Mouse (Mus musculus) forebrain, embryonic 11.5 days (tissue): ENCODE results near the gene Rbm39. TPM values are rescaled to one million over a fixed set of nuclear protein-coding genes. Genes with fewer than 3 reads are reported as not detected.
"Not testable (repeated sequence)": the region's sequence is repeated elsewhere in the genome, so short reads cannot be mapped to it uniquely, and the experiment has no call there.

Experiments used
- ATAC-seq: fragments of 200-750 bp; cut with Nextera tagmentation; replicated peaks from 2 replicates; pipeline ENCODE4 v1.8.0; 2017; ENCODE audit warnings: moderate TSS enrichment; ENCODE audit not compliant: low FRiP score
- DNase-seq: peaks from one replicate; pipeline ENCODE4 v3.0.0-alpha.2; 2017; ENCODE audit warnings: low spot score
- H3K27ac ChIP-seq: fragments of 300-500 bp; sonication (generic); 2 replicates; pipeline ENCODE4 v1.5.1; 2014; ENCODE audit warnings: low read depth, low read length
- H3K27me3 ChIP-seq: fragments of 300-500 bp; sonication (generic); 2 replicates; pipeline ENCODE4 v1.6.1; 2014; ENCODE audit warnings: mild to moderate bottlenecking, low read length, mixed read lengths; ENCODE audit not compliant: control insufficient read depth, insufficient read depth
- H3K36me3 ChIP-seq: fragments of 300-500 bp; sonication (generic); 2 replicates; pipeline ENCODE4 v1.6.1; 2014; ENCODE audit warnings: mild to moderate bottlenecking, low read length, moderate library complexity, mixed read lengths; ENCODE audit not compliant: control insufficient read depth, insufficient read depth
- H3K4me1 ChIP-seq: fragments of 300-500 bp; sonication (generic); replicated peaks from 2 replicates; pipeline ENCODE4 v1.6.1; 2014; ENCODE audit warnings: low read length, mixed read lengths; ENCODE audit not compliant: control insufficient read depth, insufficient read depth
- H3K4me2 ChIP-seq: fragments of 300-500 bp; sonication (generic); 2 replicates; pipeline ENCODE4 v1.6.1; 2014; ENCODE audit warnings: low read depth, mild to moderate bottlenecking, low read length, moderate library complexity, mixed read lengths; ENCODE audit not compliant: severe bottlenecking
- H3K4me3 ChIP-seq: fragments of 300-500 bp; sonication (generic); 2 replicates; pipeline ENCODE4 v1.5.1; 2014; ENCODE audit warnings: low read depth, low read length
- H3K9ac ChIP-seq: fragments of 300-500 bp; sonication (generic); 2 replicates; pipeline ENCODE4 v1.6.1; 2014; ENCODE audit warnings: low read length
- H3K9me3 ChIP-seq: fragments of 300-500 bp; sonication (generic); 2 replicates; pipeline ENCODE4 v1.6.1; 2016; ENCODE audit warnings: low read length, mixed read lengths; ENCODE audit not compliant: control insufficient read depth
- WGBS: fragments of 180-500 bp; shearing (Covaris S2); extraction: QIAGEN DNeasy Blood & Tissue Kit; methylation state at CpG from one replicate; pipeline ENCODE4 v1.1.7; 2014; 5-methylcytosine and 5-hydroxymethylcytosine counted together
- polyA plus RNA-seq: library from polyadenylated mRNA; unstranded; fragments of >200 nt; fragmentation: Nextera tagmentation; extraction: Ambion mirVana; gene quantifications from 2 replicates; pipeline ENCODE4 v1.2.1, GENCODE M21; 2014

Rbm39 gene
- polyA plus RNA-seq, 1 experiment from 2014 or later: 681 TPM

DNA sequence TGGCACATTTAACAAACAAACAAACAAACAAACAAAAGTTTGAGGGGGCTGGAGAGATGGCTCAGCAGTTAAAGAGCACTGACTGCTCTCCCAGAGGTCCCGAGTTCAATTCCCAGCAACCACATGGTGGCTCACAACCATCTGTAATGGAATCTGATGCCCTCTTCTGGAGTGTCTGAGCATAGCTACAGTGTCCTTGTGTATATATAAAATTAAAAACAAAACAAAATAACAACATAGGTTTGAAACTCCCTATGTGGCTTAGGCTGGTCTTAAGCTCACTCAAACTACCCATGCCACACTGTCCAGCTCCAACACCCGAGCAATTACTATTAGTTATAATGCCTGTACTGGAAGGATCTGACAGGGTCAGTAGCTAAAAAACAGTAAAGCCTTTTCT is 37.2 kb downstream of the Rbm39 start:
- ATAC-seq: no peak
- 80% methylated on average over 2 of the region's 2 CpGs for WGBS
- Histone ChIP-seq H3K36me3 (peaks cover 5% of the 10 kb centered on the region; the same call in 1 of the 2 replicates), H3K4me2 (peak overlapping the region; percentile 78; the same call in 1 of the 2 replicates), H3K4me3 (peak overlapping the region; percentile 77; the same call in 1 of the 2 replicates), H3K27ac (no peak overlapping the region), H3K9ac (no peak overlapping the region), H3K27me3 (no peaks in the 10 kb centered on the region), H3K4me1 (peaks cover 3% of the 10 kb centered on the region; the same call in 1 of the 2 replicates), H3K9me3 (no peaks in the 10 kb centered on the region)
- DNase-seq: no peak

DNA sequence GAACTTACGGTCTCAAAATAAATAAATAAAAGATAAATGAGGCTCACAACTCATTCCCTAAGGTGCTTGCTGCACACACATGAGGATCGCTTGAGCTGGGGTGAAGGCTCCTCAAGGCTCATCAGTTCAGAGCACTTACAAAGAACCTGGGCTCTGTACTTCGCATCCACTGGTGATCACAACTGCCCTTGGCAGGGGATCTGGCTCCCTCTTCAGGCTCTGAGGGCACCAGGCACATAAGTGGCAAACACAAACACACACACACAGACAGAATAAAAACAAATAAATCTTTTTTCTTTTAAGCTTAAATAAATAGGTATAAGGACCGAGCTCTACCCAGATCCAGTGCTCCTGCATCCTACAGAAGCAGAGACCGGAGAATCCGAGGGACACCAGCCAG is 44.3 kb downstream of the Rbm39 start:
- Histone ChIP-seq H3K4me3 (no peak overlapping the region), H3K9ac (no peak overlapping the region), H3K36me3 (no peaks in the 10 kb centered on the region), H3K9me3 (no peaks in the 10 kb centered on the region), H3K27me3 (no peaks in the 10 kb centered on the region), H3K4me2 (no peak overlapping the region), H3K4me1 (no peaks in the 10 kb centered on the region), H3K27ac (no peak overlapping the region)
- WGBS: 91% methylated on average over 6 of the region's 6 CpGs
- ATAC-seq: no peak
- DNase-seq: no peak

DNA sequence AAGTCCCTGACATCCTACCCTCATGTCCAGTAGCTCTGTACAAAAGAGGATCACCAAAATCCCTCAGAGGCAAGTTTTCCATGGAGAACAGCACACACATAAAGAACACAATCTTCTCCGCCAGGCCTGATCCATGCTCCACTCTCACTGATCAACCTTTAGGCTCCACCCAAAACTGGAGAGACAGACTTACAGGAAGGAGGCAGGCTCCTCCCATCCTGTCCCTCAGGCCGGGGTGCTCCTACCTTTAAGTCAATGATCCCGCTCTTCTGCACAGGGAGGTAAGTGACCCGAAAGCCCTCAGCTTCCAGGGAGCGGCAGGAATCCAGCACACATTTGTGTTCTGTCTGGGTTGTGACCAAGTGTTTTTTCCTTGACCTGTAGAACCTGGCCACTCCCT is 45.9 kb downstream of the Rbm39 start:
- WGBS: 85% methylated on average over 5 of the region's 5 CpGs

DNA sequence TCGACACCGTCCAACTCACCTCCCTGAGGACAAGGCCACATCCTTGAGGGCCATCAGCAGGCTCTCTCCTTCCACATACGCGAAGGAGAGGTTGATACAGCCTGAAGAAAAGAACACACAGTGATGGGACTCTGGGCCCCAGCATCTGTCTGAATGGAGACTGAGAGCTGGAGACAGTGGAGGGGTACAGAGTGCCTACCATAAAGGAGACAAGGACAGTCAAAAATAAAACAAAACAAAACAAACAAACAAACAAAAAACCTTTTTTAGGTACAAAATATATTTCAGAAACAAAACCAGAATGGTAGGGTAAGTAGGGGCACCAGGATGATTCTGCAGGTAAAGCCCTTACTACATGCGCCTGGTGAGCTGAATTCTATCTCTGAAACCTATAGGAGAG is 53.0 kb downstream of the Rbm39 start, which contains the start of gene Gm28036:
Gene Gm28036 (minus strand): TSS at position 101 of the 400 bp plus-strand sequence.
- Histone ChIP-seq H3K27me3 (no peaks in the 10 kb centered on the region), H3K4me2 (no peak within 1 kb of the TSS), H3K9me3 (no peaks in the 10 kb centered on the region), H3K4me3 (no peak within 1 kb of the TSS), H3K36me3 (no peaks in the 10 kb centered on the region; the same call in 1 of the 2 replicates), H3K9ac (no peak within 1 kb of the TSS), H3K27ac (no peak within 1 kb of the TSS), H3K4me1 (no peaks in the 10 kb centered on the region)
- WGBS: 95% methylated on average over 5 of the region's 5 CpGs
- DNase-seq (no peak), ATAC-seq (no peak)

More for the DNA sequence above, 45.9 kb downstream of the Rbm39 start:
- no peaks in the 10 kb centered on the region for H3K36me3 ChIP-seq
- no peak overlapping the region for H3K4me2 ChIP-seq
- DNase-seq: no peak
- H3K27ac ChIP-seq: no peak overlapping the region
- H3K9ac ChIP-seq: no peak overlapping the region
- H3K9me3 ChIP-seq: no peaks in the 10 kb centered on the region
- no peaks in the 10 kb centered on the region for H3K4me1 ChIP-seq
- H3K4me3 ChIP-seq: no peak overlapping the region
- ATAC-seq: no peak
- no peaks in the 10 kb centered on the region for H3K27me3 ChIP-seq

DNA sequence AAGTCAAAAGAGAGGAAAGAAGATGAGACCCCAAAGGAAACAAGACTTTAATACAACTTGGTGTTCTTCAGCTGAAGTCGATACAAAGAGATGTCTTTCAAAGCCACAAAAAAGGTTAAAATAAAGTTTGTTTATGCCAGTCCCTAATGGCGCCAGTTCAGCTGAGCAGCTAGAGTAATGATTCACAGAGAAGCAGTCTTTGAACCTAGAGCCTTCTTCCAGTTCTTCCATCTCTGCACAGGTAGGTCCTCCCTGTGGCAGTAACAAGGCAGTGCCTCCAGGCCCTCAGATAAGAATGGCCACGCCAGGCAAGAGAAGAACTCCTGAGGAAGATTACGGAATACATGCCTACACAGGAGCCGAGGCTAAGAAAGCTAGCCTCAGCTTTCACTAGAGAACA is 56.3 kb downstream of the Rbm39 start:
- no peak for DNase-seq
- H3K4me3 ChIP-seq: no peak overlapping the region
- no peaks in the 10 kb centered on the region for H3K27me3 ChIP-seq
- no peak overlapping the region for H3K27ac ChIP-seq
- H3K9me3 ChIP-seq: no peaks in the 10 kb centered on the region
- H3K36me3 ChIP-seq: no peaks in the 10 kb centered on the region; the same call in 1 of the 2 replicates
- H3K4me1 ChIP-seq: no peaks in the 10 kb centered on the region
- WGBS: 89% methylated on average over 5 of the region's 5 CpGs
- ATAC-seq: no peak
- H3K4me2 ChIP-seq: no peak overlapping the region
- H3K9ac ChIP-seq: no peak overlapping the region

DNA sequence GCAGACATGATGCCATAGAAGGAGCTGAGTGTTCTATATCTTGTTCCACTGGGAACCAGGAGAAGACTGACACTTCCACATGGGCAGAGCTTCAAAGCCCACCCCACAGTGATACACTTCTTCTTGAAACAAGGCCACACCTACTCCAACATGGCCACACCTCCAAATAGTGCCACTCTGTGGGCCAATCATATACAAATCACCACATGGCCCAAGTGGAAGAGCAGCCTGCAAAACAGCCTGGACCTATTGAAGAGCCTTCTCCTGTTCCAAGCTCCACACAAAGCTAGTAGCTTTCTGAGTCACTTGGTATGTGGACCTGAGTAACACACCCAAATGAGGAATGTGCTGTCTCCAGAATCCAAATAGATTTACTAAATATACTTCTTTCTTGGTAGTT is 60.5 kb downstream of the Rbm39 start:
- no peaks in the 10 kb centered on the region; the same call in 1 of the 2 replicates for H3K36me3 ChIP-seq
- H3K27me3 ChIP-seq: no peaks in the 10 kb centered on the region
- no peak overlapping the region for H3K9ac ChIP-seq
- H3K9me3 ChIP-seq: no peaks in the 10 kb centered on the region
- H3K27ac ChIP-seq: no peak overlapping the region
- no peak overlapping the region for H3K4me3 ChIP-seq
- H3K4me1 ChIP-seq: no peaks in the 10 kb centered on the region
- no peak for DNase-seq
- no peak for ATAC-seq
- H3K4me2 ChIP-seq: no peak overlapping the region

DNA sequence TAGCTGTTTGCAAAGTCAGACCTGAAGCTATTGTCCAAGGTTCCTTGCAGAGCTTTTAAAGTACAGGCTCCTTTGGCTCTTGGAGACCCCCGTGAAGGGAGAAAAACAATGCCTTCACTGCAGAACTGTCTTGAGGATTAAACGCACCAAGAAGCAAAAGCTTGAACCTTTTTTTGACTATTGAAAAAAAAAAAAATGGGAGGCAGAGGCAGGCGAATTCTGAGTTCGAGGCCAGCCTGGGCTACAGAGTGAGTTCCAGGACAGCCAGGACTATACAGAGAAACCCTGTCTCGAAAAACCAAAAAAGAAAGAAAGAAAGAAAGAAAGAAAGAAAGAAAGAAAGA is 68.0 kb downstream of the Rbm39 start:
- ATAC-seq, H3K36me3 ChIP-seq, H3K27ac ChIP-seq, DNase-seq, H3K9me3 ChIP-seq, H3K27me3 ChIP-seq, H3K4me1 ChIP-seq: not testable (repeated sequence)
- 32% methylated on average over 5 of the region's 5 CpGs for WGBS
- Histone ChIP-seq H3K4me2 (peak overlapping the region; percentile 39), H3K4me3 (peak overlapping the region; percentile 85), H3K9ac (peak overlapping the region; percentile 98; the same call in 1 of the 2 replicates)

DNA sequence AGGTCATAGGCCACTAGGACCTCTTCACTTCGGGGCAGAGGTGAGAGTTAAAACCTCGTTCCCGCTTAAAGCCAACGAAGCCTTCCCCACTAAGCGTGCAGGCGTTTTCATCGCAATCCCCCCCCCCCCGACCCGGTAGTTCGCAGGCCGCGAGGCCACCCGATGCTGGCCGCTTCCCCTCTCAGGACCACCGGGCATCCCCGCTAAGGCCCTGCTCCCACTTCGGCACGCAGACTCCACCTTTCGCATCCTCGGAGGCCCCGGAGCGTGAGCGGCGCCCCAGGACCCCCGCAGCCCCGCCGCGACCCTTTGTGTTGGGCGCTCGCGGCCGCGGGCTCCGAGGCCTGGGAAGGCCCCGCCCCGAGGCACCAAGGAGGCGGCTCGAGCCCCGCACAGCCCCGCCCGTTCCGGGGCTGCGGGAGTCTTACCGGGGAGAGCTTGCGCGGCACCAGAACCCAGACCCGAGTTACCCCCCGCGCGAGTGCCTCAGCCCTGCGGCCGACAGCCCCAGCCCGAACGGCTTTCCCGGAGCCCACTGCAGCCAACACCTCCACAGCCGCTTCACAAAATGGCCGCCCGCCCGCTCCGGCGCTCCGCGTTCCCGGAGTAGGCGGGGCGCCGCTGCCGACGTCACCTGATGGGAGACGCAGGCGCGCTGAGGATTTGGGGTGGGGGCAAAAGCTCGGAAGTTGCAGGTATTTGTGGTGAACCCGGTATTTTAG is 68.5 kb downstream of the Rbm39 start, which contains the start of the genes Cpne1 and Rbm12:
Gene Cpne1 (minus strand): TSS at position 608 of the 722 bp plus-strand sequence.
Gene Rbm12 (minus strand): TSS at position 621 of the 722 bp plus-strand sequence.
- peak within 1 kb of the TSS; percentile 98 for H3K9ac ChIP-seq
- peak within 1 kb of the TSS; percentile 85 for H3K4me3 ChIP-seq
- no peaks in the 10 kb centered on the region for H3K36me3 ChIP-seq
- no peaks in the 10 kb centered on the region for H3K27me3 ChIP-seq
- H3K4me2 ChIP-seq: peak within 1 kb of the TSS; percentile 87
- under 1% methylated on average over 74 of the region's 74 CpGs for WGBS
- no peaks in the 10 kb centered on the region for H3K9me3 ChIP-seq
- H3K27ac ChIP-seq: peak within 1 kb of the TSS; percentile 80
- DNase-seq: peak; percentile 97
- ATAC-seq: peak; percentile 93
- H3K4me1 ChIP-seq: peaks cover 5% of the 10 kb centered on the region; the same call in 1 of the 2 replicates
